Mouse (Mus musculus): ENCODE results near the gene Vmn1r73.

Gene Vmn1r73

DNA sequence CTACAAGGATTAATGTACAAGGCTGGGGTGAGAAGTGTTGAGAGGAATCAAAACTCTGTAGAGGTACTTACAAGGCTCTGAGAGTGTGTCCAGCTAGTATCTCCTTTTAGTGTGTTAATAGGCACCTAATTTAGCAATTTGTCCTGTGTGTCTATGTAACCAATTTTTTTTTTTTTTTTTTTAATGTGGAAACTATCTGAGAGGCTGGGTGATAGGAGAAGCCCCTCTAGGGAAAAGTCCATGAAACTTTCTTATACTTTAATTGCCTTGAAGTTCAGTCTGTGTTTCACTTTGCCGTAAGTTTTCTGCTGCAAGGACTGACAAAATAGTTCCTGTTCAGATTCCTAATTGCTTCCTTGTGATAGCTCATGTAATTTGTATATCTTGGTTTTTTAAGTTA is at the start of gene Vmn1r73:
Vmn1r73 (plus strand) TSS at position 301 of the 400 bp plus-strand sequence.
- no peak for DNase-seq (ENCODE audit: low spot score)
